Mouse (Mus musculus): ENCODE data around the gene Pafah2.
"Not testable (repeated sequence)": the region's sequence is repeated elsewhere in the genome, so short reads cannot be mapped to it uniquely, and the experiment has no call there.

Gene Pafah2

DNA sequence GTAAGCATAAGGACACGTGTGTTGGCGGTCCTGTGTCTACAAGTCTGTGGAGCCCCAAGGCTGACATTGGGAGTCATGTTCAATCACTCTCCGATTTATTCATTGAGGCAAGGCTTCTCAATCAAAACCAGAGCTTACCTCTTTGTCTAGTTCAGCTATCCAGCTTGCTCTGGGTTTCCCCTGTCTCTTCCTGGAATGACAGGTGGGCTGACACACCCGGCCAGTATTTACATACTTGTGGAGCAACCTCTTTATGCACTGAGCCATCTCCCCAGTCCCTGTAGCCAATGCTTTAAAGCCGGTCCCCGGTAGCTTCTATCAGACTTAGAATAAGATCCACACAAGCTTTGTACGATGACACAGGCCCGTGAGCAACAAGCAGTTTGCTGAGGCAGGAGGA, 16.6 kb upstream of the Pafah2 start:
- Histone ChIP-seq H3K4me3 (replicated peaks; ENCODE audit: low read length) (peak overlapping the region; percentile 43; the same call in 1 of the 2 replicates), H3K36me3 (ENCODE audit: insufficient read depth, low read length) (no peaks in the 10 kb centered on the region), H3K9me3 (ENCODE audit: low read length) (no peaks in the 10 kb centered on the region), H3K4me1 (replicated peaks; ENCODE audit: low read depth, low read length) (peaks cover 66% of the 10 kb centered on the region), H3K27me3 (ENCODE audit: insufficient read depth, low read length) (no peaks in the 10 kb centered on the region)
- TF ChIP-seq CTCF (conservative IDR thresholded peaks at IDR 0.05; ENCODE audit: low read length), result no peak
- TF ChIP-seq NANOG (IDR thresholded peaks at IDR 0.05; ENCODE audit: borderline replicate concordance, low read length), result no peak
- TF ChIP-seq POU5F1 (IDR thresholded peaks at IDR 0.05; ENCODE audit: borderline replicate concordance, low read length), result no peak

DNA sequence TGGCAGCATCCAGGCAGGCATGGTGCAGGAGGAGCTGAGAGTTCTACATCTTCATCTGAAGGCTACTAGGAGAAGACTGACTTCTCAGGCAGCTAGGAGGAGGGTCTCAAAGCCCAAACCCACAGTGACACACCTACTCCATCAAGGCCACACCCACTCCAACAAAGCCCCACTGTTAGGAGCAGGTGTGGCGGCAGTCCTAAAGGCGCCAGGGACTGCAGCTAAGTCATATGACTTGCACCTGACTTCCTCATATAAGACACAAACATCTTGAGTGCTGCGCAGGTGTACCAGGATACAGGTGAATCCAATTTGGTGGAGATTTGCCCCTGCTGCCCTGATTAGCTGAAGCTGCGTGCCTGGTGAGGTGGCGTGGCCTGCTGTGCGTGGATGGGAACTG, 12.4 kb upstream of the Pafah2 start, which contains the start of gene Extl1:
Gene Extl1 (minus strand): TSS at position 101 of the 400 bp plus-strand sequence.
- not testable (repeated sequence) for H3K27me3 ChIP-seq (ENCODE audit: insufficient read depth, low read length)

DNA sequence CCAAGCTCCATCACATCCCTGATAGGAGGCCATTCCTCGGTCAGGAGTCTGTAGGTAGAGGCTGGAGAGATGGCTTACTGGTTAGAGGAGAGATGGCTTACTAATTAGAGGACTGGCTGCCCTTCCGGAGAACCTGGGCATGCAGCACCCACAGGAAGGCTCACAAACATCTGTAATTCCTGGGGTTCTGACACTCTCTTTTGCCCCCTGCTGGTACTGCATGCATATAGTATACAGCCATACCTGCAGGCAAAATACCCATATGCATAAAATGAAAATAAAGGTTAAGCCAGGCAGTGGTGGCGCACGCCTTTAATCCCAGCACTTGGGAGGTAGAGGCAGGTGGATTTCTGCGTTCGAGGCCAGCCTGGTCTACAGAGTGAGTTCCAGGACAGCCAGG, 8.9 kb upstream of the Pafah2 start:
- Histone ChIP-seq H3K4me3 (replicated peaks; ENCODE audit: low read length) (no peak overlapping the region), H3K36me3 (ENCODE audit: insufficient read depth, low read length) (no peaks in the 10 kb centered on the region), H3K4me1 (replicated peaks; ENCODE audit: low read depth, low read length) (peaks cover 22% of the 10 kb centered on the region), H3K27me3 (ENCODE audit: insufficient read depth, low read length) (no peaks in the 10 kb centered on the region), H3K9me3 (ENCODE audit: low read length) (peaks cover 4% of the 10 kb centered on the region; the same call in 1 of the 2 replicates)
- TF ChIP-seq POU5F1 (IDR thresholded peaks at IDR 0.05; ENCODE audit: borderline replicate concordance, low read length) (no peak), CTCF (conservative IDR thresholded peaks at IDR 0.05; ENCODE audit: low read length) (no peak), NANOG (IDR thresholded peaks at IDR 0.05; ENCODE audit: borderline replicate concordance, low read length) (no peak)

More for the DNA sequence above, 12.4 kb upstream of the Pafah2 start, which contains the start of gene Extl1:
- not testable (repeated sequence) for H3K4me3 ChIP-seq (replicated peaks; ENCODE audit: low read length); H3K36me3 ChIP-seq (ENCODE audit: insufficient read depth, low read length); H3K9me3 ChIP-seq (ENCODE audit: low read length)
- peaks cover 35% of the 10 kb centered on the region for H3K4me1 ChIP-seq (replicated peaks; ENCODE audit: low read depth, low read length)

DNA sequence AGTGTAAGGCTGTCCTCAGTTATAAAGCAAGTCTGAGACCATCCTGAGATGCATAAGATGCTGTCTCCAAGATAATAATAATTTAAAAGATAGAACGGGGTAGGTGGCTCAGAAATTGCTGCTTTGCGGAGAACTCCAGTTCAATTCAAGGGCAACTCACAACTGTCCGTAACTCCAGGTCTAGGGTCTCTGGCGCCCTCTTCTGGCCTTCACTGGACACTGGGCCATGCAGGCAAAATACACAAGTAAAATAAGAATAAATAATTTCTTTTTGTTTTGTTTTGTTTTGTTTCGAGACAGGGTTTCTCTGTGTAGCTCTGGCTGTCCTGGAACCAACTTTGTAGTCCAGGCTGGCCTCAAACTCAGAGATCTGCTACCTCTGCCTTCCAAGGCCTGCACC, 7.7 kb upstream of the Pafah2 start:
- Histone ChIP-seq H3K4me1 (replicated peaks; ENCODE audit: low read depth, low read length) (peaks cover 24% of the 10 kb centered on the region), H3K9me3 (ENCODE audit: low read length) (peaks cover 4% of the 10 kb centered on the region; the same call in 1 of the 2 replicates), H3K36me3 (ENCODE audit: insufficient read depth, low read length) (no peaks in the 10 kb centered on the region), H3K4me3 (replicated peaks; ENCODE audit: low read length) (no peak overlapping the region), H3K27me3 (ENCODE audit: insufficient read depth, low read length) (no peaks in the 10 kb centered on the region)
- no peak for TF ChIP-seq POU5F1 (IDR thresholded peaks at IDR 0.05; ENCODE audit: borderline replicate concordance, low read length)
- TF ChIP-seq CTCF (conservative IDR thresholded peaks at IDR 0.05; ENCODE audit: low read length), result peak; percentile 67

DNA sequence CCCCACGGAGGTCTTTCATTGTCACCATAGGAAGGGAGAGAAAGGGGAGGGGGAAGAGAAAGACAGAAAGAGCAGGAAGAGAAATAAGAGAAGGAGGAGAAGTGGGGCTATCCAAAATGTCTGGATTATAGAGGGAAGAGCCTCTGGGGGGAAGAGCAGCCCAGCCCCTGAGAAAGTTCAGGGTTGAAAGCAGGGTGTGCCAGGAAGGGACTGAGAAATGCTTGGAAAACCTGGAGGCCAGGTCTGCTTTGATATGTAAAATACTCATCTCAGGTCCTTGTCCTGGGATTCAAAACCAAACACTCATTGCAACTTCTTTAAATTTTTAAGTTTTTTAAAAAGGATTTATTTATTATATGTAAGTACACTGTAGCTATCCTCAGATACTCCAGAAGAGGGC, 4.5 kb upstream of the Pafah2 start:
- TF ChIP-seq POU5F1 (IDR thresholded peaks at IDR 0.05; ENCODE audit: borderline replicate concordance, low read length) (no peak), CTCF (conservative IDR thresholded peaks at IDR 0.05; ENCODE audit: low read length) (no peak), NANOG (IDR thresholded peaks at IDR 0.05; ENCODE audit: borderline replicate concordance, low read length) (no peak)
- no peaks in the 10 kb centered on the region for H3K36me3 ChIP-seq (ENCODE audit: insufficient read depth, low read length)
- H3K4me3 ChIP-seq (replicated peaks; ENCODE audit: low read length), result no peak overlapping the region

DNA sequence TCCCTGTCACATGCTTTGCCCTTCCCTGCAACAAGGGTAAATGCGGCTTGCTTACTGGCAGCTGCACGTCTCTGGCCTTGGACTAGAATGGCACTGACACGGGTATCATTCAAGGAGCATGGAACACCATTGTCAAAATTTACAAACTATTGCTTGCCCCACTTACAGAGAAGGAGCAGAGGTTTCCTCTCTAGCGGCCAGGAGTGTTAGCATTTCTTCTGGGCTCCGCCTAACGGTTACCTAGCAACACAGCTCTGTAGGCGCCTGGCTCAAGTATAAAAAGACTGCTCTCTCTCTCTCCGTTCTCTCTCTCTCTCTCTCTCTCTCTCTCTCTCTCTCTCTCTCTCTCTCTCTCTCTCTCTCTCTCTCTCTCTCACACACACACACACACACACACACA, 3.5 kb upstream of the Pafah2 start:
- Histone ChIP-seq H3K9me3 (ENCODE audit: low read length) (no peaks in the 10 kb centered on the region), H3K36me3 (ENCODE audit: insufficient read depth, low read length) (no peaks in the 10 kb centered on the region), H3K4me3 (replicated peaks; ENCODE audit: low read length) (peak overlapping the region; percentile 48; the same call in 1 of the 2 replicates), H3K4me1 (replicated peaks; ENCODE audit: low read depth, low read length) (peaks cover 37% of the 10 kb centered on the region), H3K27me3 (ENCODE audit: insufficient read depth, low read length) (no peaks in the 10 kb centered on the region)
- no peak for TF ChIP-seq POU5F1 (IDR thresholded peaks at IDR 0.05; ENCODE audit: borderline replicate concordance, low read length)
- no peak for TF ChIP-seq CTCF (conservative IDR thresholded peaks at IDR 0.05; ENCODE audit: low read length)
- TF ChIP-seq NANOG (IDR thresholded peaks at IDR 0.05; ENCODE audit: borderline replicate concordance, low read length), result no peak

More for the DNA sequence above, 4.5 kb upstream of the Pafah2 start:
- H3K9me3 ChIP-seq (ENCODE audit: low read length), result peaks cover 4% of the 10 kb centered on the region; the same call in 1 of the 2 replicates
- peaks cover 34% of the 10 kb centered on the region for H3K4me1 ChIP-seq (replicated peaks; ENCODE audit: low read depth, low read length)
- no peaks in the 10 kb centered on the region for H3K27me3 ChIP-seq (ENCODE audit: insufficient read depth, low read length)

DNA sequence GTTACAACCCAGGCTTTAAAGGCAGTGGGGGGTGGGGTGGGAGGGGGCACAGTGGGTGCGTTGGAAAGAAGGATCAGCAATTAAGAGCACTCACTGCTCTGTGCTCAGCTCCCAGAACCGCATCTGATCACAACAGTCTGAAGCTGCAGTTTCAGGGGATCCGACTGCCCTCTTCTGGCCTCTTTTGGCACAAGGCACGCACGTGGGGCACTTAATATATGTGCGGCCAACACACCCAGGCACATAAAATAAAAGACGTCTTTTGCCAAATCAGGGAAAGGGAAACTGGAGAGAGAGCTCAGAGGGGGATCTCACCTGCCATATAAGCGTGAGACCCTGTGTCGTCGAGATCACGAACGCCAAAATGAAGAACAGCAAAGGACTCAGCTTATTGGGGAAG, 3.1 kb upstream of the Pafah2 start:
- H3K9me3 ChIP-seq (ENCODE audit: low read length), result no peaks in the 10 kb centered on the region
- H3K4me3 ChIP-seq (replicated peaks; ENCODE audit: low read length), result no peak overlapping the region
- no peaks in the 10 kb centered on the region for H3K36me3 ChIP-seq (ENCODE audit: insufficient read depth, low read length)
- H3K4me1 ChIP-seq (replicated peaks; ENCODE audit: low read depth, low read length), result peaks cover 38% of the 10 kb centered on the region
- H3K27me3 ChIP-seq (ENCODE audit: insufficient read depth, low read length), result no peaks in the 10 kb centered on the region
- peak; percentile 39 for TF ChIP-seq CTCF (conservative IDR thresholded peaks at IDR 0.05; ENCODE audit: low read length)
- no peak for TF ChIP-seq POU5F1 (IDR thresholded peaks at IDR 0.05; ENCODE audit: borderline replicate concordance, low read length)
- no peak for TF ChIP-seq NANOG (IDR thresholded peaks at IDR 0.05; ENCODE audit: borderline replicate concordance, low read length)

DNA sequence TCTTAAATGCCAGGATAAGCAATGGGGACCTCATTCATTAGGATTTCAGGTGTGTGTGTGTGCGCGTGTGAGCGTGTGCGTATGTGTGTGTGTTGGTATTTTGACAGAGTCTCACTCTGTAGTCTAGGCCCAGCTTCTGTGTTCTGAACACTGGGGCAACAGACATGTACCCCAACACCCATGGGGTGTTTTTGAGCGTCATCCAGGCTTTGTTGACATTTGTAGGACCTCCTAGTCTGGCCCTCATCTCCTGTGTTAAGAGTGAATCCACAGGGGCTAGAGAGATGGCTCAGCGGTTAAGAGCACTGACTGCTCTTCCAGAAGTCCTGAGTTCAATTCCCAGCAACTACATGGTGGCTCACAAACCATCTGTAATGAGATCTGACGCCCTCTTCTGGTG, 978 bp upstream of the Pafah2 start:
- no peaks in the 10 kb centered on the region for H3K27me3 ChIP-seq (ENCODE audit: insufficient read depth, low read length)
- H3K4me3 ChIP-seq (replicated peaks; ENCODE audit: low read length), result no peak overlapping the region
- no peak for TF ChIP-seq CTCF (conservative IDR thresholded peaks at IDR 0.05; ENCODE audit: low read length)
- no peak for TF ChIP-seq NANOG (IDR thresholded peaks at IDR 0.05; ENCODE audit: borderline replicate concordance, low read length)
- no peak for TF ChIP-seq POU5F1 (IDR thresholded peaks at IDR 0.05; ENCODE audit: borderline replicate concordance, low read length)

DNA sequence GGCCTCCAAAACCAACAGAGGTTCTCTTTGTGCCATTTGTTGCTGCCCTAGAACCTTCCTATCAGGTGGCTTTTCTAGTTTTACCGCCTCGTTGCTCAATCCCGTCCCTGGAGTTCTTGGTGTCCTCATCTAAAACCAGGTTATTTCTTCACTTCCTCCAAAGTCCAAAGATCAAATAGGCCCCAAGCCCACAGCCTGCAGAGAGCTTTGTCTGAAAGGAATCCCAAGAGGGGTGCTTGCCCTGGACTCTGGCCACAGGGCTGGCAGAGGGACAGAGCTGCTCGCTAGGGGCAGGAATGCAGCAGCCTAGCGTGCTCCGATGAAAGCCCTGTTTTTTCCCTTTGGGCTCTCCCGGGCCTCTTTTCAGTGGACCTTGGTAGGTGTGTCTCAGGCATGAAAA, 1.0 kb downstream of the Pafah2 start:
- Histone ChIP-seq H3K9me3 (ENCODE audit: low read length) (no peaks in the 10 kb centered on the region), H3K4me1 (replicated peaks; ENCODE audit: low read depth, low read length) (peaks cover 54% of the 10 kb centered on the region), H3K27me3 (ENCODE audit: insufficient read depth, low read length) (peaks cover 6% of the 10 kb centered on the region; the same call in 1 of the 2 replicates), H3K36me3 (ENCODE audit: insufficient read depth, low read length) (peaks cover 3% of the 10 kb centered on the region; the same call in 1 of the 2 replicates), H3K4me3 (replicated peaks; ENCODE audit: low read length) (peak overlapping the region; percentile 48)
- TF ChIP-seq CTCF (conservative IDR thresholded peaks at IDR 0.05; ENCODE audit: low read length) (no peak), POU5F1 (IDR thresholded peaks at IDR 0.05; ENCODE audit: borderline replicate concordance, low read length) (no peak), NANOG (IDR thresholded peaks at IDR 0.05; ENCODE audit: borderline replicate concordance, low read length) (no peak)

More for the DNA sequence above, 978 bp upstream of the Pafah2 start:
- peaks cover 3% of the 10 kb centered on the region; the same call in 1 of the 2 replicates for H3K36me3 ChIP-seq (ENCODE audit: insufficient read depth, low read length)
- no peaks in the 10 kb centered on the region for H3K9me3 ChIP-seq (ENCODE audit: low read length)
- H3K4me1 ChIP-seq (replicated peaks; ENCODE audit: low read depth, low read length), result peaks cover 45% of the 10 kb centered on the region

Data from E14TG2a.4 (cell line).